Mouse (Mus musculus): ENCODE results near the gene Fbln1.

GRCm38 (mm10) chr15:85230613-85231012, 24.9 kb downstream of the Fbln1 start:
- TF ChIP-seq GATA1 (IDR thresholded peaks at IDR 0.05; ENCODE audit: borderline replicate concordance, low read length) (no peak), FLI1 (IDR thresholded peaks at IDR 0.05; ENCODE audit: low read length) (no peak)
